Mouse (Mus musculus): ENCODE results near the gene Fam214a.

Fam214a gene

GRCm38 (mm10) chr9:74951491-74951890 lies 1.2 kb upstream of the Fam214a start:
- no peak for DNase-seq (ENCODE audit: low read depth, low spot score)

GRCm38 (mm10) chr9:74952106-74952505 lies 578 bp upstream of the Fam214a start:
- no peak for DNase-seq (ENCODE audit: low read depth, low spot score)

- no peak for DNase-seq (ENCODE audit: low read depth, low spot score)
These were observed 728 bp downstream of the Fam214a start for GRCm38 (mm10) chr9:74953265-74953958.

GRCm38 (mm10) chr9:74953959-74954279 lies 1.2 kb downstream of the Fam214a start:
- no peak for DNase-seq (ENCODE audit: low read depth, low spot score)

- no peak for DNase-seq (ENCODE audit: low read depth, low spot score)
These were observed 1.7 kb downstream of the Fam214a start for GRCm38 (mm10) chr9:74954387-74954786.

- no peak for DNase-seq (ENCODE audit: low read depth, low spot score)
These were observed 7.9 kb downstream of the Fam214a start for GRCm38 (mm10) chr9:74960630-74961029.

GRCm38 (mm10) chr9:74961073-74961575 lies 8.4 kb downstream of the Fam214a start:
- no peak for DNase-seq (ENCODE audit: low read depth, low spot score)

GRCm38 (mm10) chr9:74963953-74964352 lies 11.3 kb downstream of the Fam214a start:
- no peak for DNase-seq (ENCODE audit: low read depth, low spot score)

- no peak for DNase-seq (ENCODE audit: low read depth, low spot score)
These were observed 12.2 kb downstream of the Fam214a start for GRCm38 (mm10) chr9:74964866-74965384.

- DNase-seq (ENCODE audit: low read depth, low spot score), result no peak
These were observed 13.5 kb downstream of the Fam214a start for GRCm38 (mm10) chr9:74966200-74966599.

GRCm38 (mm10) chr9:74968647-74969428 lies 16.2 kb downstream of the Fam214a start:
- no peak for DNase-seq (ENCODE audit: low read depth, low spot score)

GRCm38 (mm10) chr9:74970591-74970990 lies 17.9 kb downstream of the Fam214a start:
- no peak for DNase-seq (ENCODE audit: low read depth, low spot score)

GRCm38 (mm10) chr9:74971191-74971976 lies 18.7 kb downstream of the Fam214a start:
- no peak for DNase-seq (ENCODE audit: low read depth, low spot score)

- no peak for DNase-seq (ENCODE audit: low read depth, low spot score)
These were observed 20.1 kb downstream of the Fam214a start for GRCm38 (mm10) chr9:74972736-74973135.

- no peak for DNase-seq (ENCODE audit: low read depth, low spot score)
These were observed 20.5 kb downstream of the Fam214a start for GRCm38 (mm10) chr9:74973154-74973553.

- DNase-seq (ENCODE audit: low read depth, low spot score), result no peak
These were observed 22.1 kb downstream of the Fam214a start for GRCm38 (mm10) chr9:74974758-74975157.

GRCm38 (mm10) chr9:74975416-74975815 lies 22.7 kb downstream of the Fam214a start:
- DNase-seq (ENCODE audit: low read depth, low spot score), result no peak

GRCm38 (mm10) chr9:74975911-74976563 lies 23.4 kb downstream of the Fam214a start:
- peak; percentile 57 for DNase-seq (ENCODE audit: low read depth, low spot score)

- DNase-seq (ENCODE audit: low read depth, low spot score), result no peak
These were observed 24.6 kb downstream of the Fam214a start for GRCm38 (mm10) chr9:74977251-74977650.

- DNase-seq (ENCODE audit: low read depth, low spot score), result no peak
These were observed 25.3 kb downstream of the Fam214a start for GRCm38 (mm10) chr9:74977962-74978361.

- DNase-seq (ENCODE audit: low read depth, low spot score), result no peak
These were observed 26.2 kb downstream of the Fam214a start for GRCm38 (mm10) chr9:74978868-74979267.
